Mouse (Mus musculus): Measurements from ENCODE around the gene Wnt2b.

Wnt2b gene

GRCm38 (mm10) chr3:104896141-104896540 is 65.6 kb downstream of the Wnt2b start:
- no peak for DNase-seq (ENCODE audit: low read depth, low spot score)
